Mouse (Mus musculus): ENCODE data around the gene Eef1a2. TPM values are rescaled to one million over a fixed set of nuclear protein-coding genes. Genes with fewer than 3 reads are reported as not detected.

The Eef1a2 gene
- polyA plus RNA-seq, 1 experiment from 2014 or later, result 1.9 TPM

Other genes starting within 250 kb of the Eef1a2 start
- gene Ythdf1, start 236.1 kb downstream of the Eef1a2 start, polyA plus RNA-seq (2015; fragmentation: Nextera tagmentation; extraction: Ambion mirVana), result 25.3 and 33.1 TPM in 2 replicates
- gene Birc7, start 228.0 kb downstream of the Eef1a2 start, polyA plus RNA-seq (2015; fragmentation: Nextera tagmentation; extraction: Ambion mirVana), result 0.14 and 0.25 TPM in 2 replicates
- 53.3 and 53.8 TPM in 2 replicates for gene Nkain4, start 202.3 kb downstream of the Eef1a2 start, polyA plus RNA-seq (2015; fragmentation: Nextera tagmentation; extraction: Ambion mirVana)
- 83.0 and 91.1 TPM in 2 replicates for gene Arfgap1, start 189.8 kb downstream of the Eef1a2 start, polyA plus RNA-seq (2015; fragmentation: Nextera tagmentation; extraction: Ambion mirVana)
- 0.21 and 0.28 TPM in 2 replicates for gene Col20a1, start 170.5 kb downstream of the Eef1a2 start, polyA plus RNA-seq (2015; fragmentation: Nextera tagmentation; extraction: Ambion mirVana)
- 13.0 and 13.4 TPM in 2 replicates for gene Chrna4, start 113.5 kb downstream of the Eef1a2 start, polyA plus RNA-seq (2015; fragmentation: Nextera tagmentation; extraction: Ambion mirVana)
- 28.1 and 31.8 TPM in 2 replicates for gene Kcnq2, start 21.7 kb downstream of the Eef1a2 start, polyA plus RNA-seq (2015; fragmentation: Nextera tagmentation; extraction: Ambion mirVana)
- 540 and 547 TPM in 2 replicates for gene Ppdpf, start 30.2 kb upstream of the Eef1a2 start, polyA plus RNA-seq (2015; fragmentation: Nextera tagmentation; extraction: Ambion mirVana)
- not detected in 2 replicates for gene Ptk6, start 45.8 kb upstream of the Eef1a2 start, polyA plus RNA-seq (2015; fragmentation: Nextera tagmentation; extraction: Ambion mirVana)
- 0.06 and 0.11 TPM in 2 replicates for gene Srms, start 56.2 kb upstream of the Eef1a2 start, polyA plus RNA-seq (2015; fragmentation: Nextera tagmentation; extraction: Ambion mirVana)
- gene Fndc11, start 63.0 kb upstream of the Eef1a2 start, polyA plus RNA-seq (2015; fragmentation: Nextera tagmentation; extraction: Ambion mirVana), result 0.15 and 0.23 TPM in 2 replicates
- 0.24 and 0.26 TPM in 2 replicates for gene Helz2, start 85.0 kb upstream of the Eef1a2 start, polyA plus RNA-seq (2015; fragmentation: Nextera tagmentation; extraction: Ambion mirVana)
- gene Gmeb2, start 131.0 kb upstream of the Eef1a2 start, polyA plus RNA-seq (2015; fragmentation: Nextera tagmentation; extraction: Ambion mirVana), result 19.5 and 20.5 TPM in 2 replicates
- gene Stmn3, start 157.5 kb upstream of the Eef1a2 start, polyA plus RNA-seq (2015; fragmentation: Nextera tagmentation; extraction: Ambion mirVana), result 651 and 655 TPM in 2 replicates
- 35.9 and 49.3 TPM in 2 replicates for gene Rtel1, start 162.7 kb upstream of the Eef1a2 start, polyA plus RNA-seq (2015; fragmentation: Nextera tagmentation; extraction: Ambion mirVana)
- gene Zgpat, start 207.9 kb upstream of the Eef1a2 start, polyA plus RNA-seq (2015; fragmentation: Nextera tagmentation; extraction: Ambion mirVana), result 54.6 and 58.5 TPM in 2 replicates
- 90.5 and 98.2 TPM in 2 replicates for gene Arfrp1, start 208.4 kb upstream of the Eef1a2 start, polyA plus RNA-seq (2015; fragmentation: Nextera tagmentation; extraction: Ambion mirVana)
- gene Lime1, start 223.1 kb upstream of the Eef1a2 start, polyA plus RNA-seq (2015; fragmentation: Nextera tagmentation; extraction: Ambion mirVana), result 33.1 and 37.1 TPM in 2 replicates